Mouse (Mus musculus) liver, embryonic 15.5 days (tissue): Measurements from ENCODE around the gene 3110040M04Rik. TPM values are rescaled to one million over a fixed set of nuclear protein-coding genes. Genes with fewer than 3 reads are reported as not detected.

Experiments
- polyA plus RNA-seq: library from polyadenylated mRNA; unstranded; fragments of >200 nt; fragmentation: Nextera tagmentation; extraction: Ambion mirVana; gene quantifications from 2 replicates; pipeline ENCODE4 v1.2.1, GENCODE M21; 2015

3110040M04Rik gene
- polyA plus RNA-seq, 1 experiment from 2014 or later: 0.39 TPM

Other genes starting within 250 kb of the 3110040M04Rik start
- gene Hmcn1, start 210.7 kb upstream of the 3110040M04Rik start, polyA plus RNA-seq: 1.7 and 2.0 TPM in 2 replicates
- 1.9 and 2.2 TPM in 2 replicates for gene Gm47985, start 21.6 kb upstream of the 3110040M04Rik start, polyA plus RNA-seq
- gene Gm8947, start 11.7 kb upstream of the 3110040M04Rik start, polyA plus RNA-seq: 1.2 and 1.3 TPM in 2 replicates
- 0.74 and 0.82 TPM in 2 replicates for gene Gm47995, start 5.7 kb upstream of the 3110040M04Rik start, polyA plus RNA-seq
- 0.18 and 0.31 TPM in 2 replicates for gene Gm47996, start 6.0 kb downstream of the 3110040M04Rik start, polyA plus RNA-seq
- gene Ivns1abp, start 140.4 kb downstream of the 3110040M04Rik start, polyA plus RNA-seq: 68.9 and 71.9 TPM in 2 replicates
- gene Swt1, start 224.3 kb downstream of the 3110040M04Rik start, polyA plus RNA-seq: 12.1 and 15.4 TPM in 2 replicates
- 15.2 and 16.0 TPM in 2 replicates for gene Trmt1l, start 224.4 kb downstream of the 3110040M04Rik start, polyA plus RNA-seq